Mouse (Mus musculus) layer of hippocampus, postnatal 10 days (tissue): Measurements from ENCODE around the gene Hcfc1. TPM values are rescaled to one million over a fixed set of nuclear protein-coding genes. Genes with fewer than 3 reads are reported as not detected.

Experiments used
- DNase-seq, 2 experiments: peaks; one replicate each; pipeline ENCODE4 v3.0.0; 2021; ENCODE audit warnings: low spot score in 2 of 2
- total RNA-seq, 2 experiments: library from RNA; stranded (reverse); gene quantifications; 2 replicates each; pipeline ENCODE4 v1.2.3; 2021

Gene Hcfc1
- total RNA-seq, 2 experiments from 2014 or later, result 72.9 to 77.8 TPM

DNA sequence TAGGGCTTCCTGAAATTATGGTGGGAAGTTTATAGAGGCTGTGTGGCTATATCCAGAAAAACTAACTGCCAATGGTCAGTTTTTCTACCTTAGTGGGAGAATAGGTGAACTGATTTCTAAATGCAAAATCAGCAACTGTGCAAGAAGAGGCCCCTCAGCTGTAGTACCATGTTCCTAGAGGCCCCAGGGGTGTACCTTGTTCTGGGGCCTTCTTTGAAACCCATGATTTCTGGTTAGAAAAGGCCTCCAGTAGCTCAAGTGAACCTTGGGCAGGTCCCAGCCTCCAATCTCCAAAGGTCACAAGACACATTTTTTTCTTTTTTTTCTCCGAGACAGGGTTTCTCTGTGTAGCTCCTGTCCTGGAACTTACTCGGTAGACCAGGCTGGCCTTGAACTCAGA lies 23.9 kb downstream of the Hcfc1 start:
- no peak for DNase-seq

DNA sequence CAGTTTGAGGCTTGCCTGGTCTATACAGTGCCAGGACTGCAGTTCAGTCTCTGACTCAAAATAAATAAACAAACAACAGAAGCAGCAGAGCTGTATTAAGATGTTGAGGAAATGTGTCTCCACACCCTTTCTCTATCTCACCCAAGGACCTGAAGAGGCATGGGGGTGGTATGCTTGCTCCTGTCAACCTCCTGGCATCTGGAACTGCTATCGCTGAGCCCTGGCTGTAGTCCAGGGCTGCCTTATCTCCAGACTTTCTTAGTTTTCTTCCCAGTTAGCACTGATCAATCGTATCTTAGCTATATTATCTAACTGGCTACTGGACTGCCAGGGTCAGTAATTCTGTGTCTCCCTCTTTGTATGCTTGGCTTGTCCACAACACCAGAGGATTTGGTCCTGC lies 24.3 kb downstream of the Hcfc1 start:
- no peak for DNase-seq

DNA sequence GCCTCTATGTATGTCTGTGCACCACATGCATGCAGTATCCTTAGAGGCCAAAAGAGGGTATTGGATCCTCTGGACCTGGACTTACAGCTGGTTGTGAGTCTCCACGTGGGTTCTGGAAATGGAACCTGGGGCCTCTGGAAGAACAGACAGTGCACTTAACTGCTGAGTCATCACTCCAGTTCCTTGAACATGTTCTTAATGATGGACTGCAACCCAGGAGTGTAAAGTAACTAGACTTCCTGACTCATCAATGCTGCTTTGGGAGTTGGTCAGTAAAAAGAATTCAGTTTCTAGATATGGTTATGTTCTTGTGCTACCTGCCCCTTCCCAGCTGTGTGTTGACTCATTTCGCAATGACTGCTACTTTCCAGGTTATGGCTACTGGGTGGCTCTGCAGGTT lies 34.3 kb downstream of the Hcfc1 start:
- no peak for DNase-seq

DNA sequence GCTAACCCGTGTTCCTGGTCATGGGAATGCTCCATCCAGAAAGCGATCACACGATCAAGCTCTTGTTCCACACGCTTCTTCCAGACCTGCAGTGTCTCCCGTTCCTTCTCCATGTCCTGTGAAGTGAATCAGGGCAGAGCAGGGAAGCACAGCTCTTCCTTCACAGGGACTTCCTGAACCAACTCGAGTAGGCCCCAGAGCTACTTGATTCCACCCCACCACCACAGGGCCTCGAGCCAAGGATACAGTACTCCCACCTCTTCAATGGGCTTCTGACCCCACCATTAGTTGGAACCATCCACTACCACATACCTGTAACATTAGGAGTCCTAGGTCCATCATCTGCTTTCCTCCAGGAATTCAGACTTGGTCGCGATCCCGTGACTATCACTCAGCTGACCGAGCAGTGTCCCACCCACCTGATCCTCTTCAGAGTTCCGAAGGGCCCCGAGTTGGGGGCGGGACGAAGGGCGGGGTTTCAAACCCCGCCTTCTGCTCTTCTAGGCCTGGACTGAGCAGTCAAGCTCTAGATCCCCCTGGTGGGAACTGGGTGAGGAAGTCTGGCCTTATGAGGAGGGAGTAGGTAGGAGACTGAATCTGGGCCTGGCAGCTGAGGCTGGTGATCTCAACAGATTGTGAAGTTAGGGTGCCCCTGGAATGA lies 35.6 kb downstream of the Hcfc1 start, which contains the start of gene Renbp:
Gene Renbp (minus strand): TSS at position 449 of the 661 bp plus-strand sequence.
- DNase-seq, result no peak

DNA sequence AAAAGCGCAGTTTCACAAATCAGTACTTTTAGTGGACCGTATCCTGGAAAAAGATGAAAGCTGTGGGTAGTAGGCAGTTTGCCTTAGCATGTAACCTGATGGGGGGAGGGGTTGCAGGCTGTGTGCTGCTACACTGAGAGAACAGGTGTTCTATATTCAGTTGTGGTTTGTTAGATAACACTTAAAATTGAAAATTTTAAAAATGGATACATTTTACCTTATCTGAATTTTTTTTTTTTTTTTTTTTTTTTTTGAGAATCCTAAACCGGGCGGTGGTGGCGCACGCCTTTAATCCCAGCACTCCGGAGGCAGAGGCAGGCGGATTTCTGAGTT lies 43.6 kb downstream of the Hcfc1 start:
- DNase-seq, result no peak

DNA sequence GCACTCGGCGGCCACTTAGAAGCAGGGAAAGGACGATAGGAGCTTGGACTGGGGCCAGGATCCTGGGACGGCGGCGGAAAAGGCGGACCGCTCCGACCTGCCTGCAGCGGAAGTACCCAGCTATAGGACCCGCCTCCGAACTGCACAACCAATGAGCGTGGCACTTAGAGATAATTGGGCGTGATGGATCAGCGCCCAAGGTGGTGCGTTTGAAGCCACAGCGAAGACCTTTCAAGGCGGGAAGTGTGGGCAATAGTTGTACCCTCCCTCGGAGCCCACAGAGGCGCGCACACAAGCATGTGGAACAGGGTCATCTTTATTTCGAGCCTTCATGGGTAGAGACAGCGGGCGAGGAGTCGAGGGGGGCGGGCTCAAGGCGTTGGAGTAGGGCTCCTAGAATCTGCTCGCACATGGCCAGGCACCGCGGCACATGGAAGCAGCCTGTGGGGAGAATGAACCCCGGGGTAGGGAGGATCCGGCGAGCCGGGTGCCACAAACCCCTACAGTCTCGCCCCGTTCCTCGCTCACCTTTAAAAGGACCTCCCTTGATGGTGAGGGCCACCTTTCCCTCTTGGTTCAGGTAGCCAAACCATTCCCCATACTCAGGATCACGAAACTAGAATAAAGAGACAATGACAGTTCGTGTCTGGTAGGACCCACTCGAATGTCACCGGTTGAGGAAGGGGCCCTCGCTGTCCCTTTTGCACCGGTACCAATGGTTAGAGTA lies 44.2 kb downstream of the Hcfc1 start, which contains the start of the genes Arhgap4 and Naa10:
Gene Arhgap4 (minus strand): TSS at position 48 of the 727 bp plus-strand sequence.
Gene Naa10 (minus strand): TSS at position 122 of the 727 bp plus-strand sequence.
- peak; percentile 81 to 87 for DNase-seq

DNA sequence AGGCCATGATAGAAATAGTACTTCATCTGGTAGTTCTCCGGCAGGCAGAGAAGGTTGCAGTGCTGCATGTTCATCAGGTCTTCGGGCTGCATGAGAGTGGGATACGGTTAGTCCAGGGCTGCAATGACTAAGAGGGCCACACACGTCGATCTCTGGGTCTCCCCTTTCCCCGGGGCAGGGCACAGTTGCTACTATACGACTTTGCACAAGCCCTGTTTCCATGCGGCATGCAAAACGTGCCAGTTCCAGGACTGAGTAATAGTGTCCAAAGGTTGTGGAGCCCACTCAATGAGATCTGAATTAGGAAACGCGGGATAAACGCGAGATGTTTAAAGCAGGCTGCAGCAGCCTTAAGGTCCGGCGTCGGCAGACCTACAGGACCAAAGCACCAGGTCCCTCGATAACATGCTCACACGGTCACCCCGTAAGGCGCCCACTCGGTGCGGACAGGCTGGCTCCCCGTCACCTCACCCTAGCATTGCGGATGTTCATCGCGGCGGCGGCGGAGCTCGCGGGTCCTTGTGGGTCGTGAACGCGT lies 44.8 kb downstream of the Hcfc1 start:
- DNase-seq, result peak in 1 of 2 experiments; percentile 17

DNA sequence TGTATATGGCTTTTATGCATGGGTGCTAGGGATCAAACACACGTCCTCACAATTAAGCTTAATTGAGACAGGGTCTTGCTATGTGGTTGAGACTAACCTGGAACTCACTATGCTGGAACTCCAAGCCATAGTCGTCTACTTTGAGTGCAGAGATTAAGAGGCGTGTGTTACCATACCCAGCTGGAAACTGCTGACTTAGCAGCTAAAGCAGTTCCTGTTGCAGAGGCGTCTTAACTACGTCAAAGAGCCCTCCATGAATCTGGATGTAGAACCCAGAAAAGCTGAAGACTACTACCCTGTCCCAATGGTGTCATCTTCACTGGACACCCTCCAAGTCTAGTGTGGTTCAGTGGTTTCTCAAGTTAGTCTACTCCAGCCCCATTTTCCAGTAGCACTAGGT lies 47.5 kb downstream of the Hcfc1 start:
- no peak for DNase-seq

DNA sequence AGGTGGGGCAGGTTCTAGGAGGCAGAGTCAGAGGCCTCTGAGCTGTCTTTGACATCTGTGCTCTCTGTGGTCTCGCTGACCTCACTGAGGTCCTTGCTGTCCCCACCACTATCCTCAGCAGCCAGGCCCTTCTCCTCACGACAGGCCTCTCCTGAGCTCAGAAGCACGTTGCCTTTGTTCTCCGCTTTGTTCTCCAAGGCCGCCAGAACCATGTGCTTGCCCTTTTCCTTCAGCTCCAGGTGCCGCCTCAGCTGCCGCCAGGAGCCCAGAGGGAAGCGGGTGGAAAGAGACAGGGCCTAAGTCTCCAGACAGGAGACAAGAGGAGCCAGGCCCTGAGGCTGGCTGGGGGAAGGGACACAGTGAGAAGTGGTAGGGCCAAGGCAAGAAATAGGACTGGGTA lies 49.2 kb downstream of the Hcfc1 start:
- no peak for DNase-seq

DNA sequence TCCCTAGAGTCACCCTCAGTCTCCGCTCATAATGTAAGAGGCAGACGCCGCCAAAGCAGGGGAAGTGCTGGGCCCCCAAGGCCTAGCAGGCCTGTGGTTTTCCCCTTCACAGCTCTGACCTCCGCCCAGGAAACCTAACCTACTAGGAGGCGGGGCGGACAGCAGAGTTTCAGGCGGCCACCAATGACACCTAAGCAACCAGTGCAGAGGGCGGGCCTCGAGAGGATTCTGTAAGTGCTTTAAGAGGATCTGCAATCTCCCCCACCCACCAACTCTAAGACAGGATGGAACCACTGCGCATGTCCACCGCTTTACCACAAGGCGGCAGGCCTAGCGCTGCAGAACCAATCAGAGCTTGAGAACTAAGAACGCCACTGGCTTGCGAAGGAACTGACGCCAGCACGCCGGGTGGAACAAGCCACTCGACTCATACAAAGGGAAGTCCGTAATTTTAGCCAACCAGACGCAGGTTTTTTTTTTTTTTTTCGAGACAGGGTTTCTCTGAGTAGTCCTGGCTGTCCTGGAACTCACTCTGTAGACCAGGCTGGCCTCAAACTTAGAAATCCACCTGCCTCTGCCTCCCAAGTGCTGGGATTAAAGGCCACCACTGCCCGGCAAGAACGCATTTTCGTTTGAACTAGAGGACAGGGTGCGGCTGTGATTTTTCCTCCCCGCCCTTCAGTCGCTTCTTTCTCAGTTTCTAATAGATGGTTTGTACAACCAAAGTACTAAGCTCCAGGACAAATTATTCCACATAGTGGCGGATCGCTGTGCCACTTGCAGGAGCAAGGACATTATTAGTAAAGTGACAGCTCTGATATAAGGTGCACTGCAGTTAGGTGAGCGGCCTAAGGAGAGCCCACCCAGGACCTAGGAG lies 51.1 kb downstream of the Hcfc1 start:
- DNase-seq, result peak; percentile 75 to 80

DNA sequence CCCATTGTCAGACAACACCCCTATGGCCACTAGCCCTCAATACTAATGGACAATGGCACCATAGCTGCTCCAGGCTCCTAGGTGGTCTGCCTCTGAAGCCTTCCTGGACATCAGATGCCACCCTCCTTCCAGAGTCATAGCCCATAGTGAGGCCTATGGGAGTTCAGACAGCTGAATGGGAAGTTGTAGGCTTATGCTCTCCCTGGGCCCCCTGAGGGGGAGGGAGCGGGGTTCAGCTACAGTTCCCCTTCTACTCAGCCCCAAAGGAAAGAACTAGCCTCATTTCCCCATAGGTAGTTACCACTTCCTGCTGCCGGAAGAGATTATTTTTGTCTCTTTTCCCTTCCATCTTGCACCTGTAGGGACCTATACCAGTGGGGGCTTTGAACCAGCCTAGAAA lies 54.6 kb downstream of the Hcfc1 start:
- DNase-seq, result no peak

DNA sequence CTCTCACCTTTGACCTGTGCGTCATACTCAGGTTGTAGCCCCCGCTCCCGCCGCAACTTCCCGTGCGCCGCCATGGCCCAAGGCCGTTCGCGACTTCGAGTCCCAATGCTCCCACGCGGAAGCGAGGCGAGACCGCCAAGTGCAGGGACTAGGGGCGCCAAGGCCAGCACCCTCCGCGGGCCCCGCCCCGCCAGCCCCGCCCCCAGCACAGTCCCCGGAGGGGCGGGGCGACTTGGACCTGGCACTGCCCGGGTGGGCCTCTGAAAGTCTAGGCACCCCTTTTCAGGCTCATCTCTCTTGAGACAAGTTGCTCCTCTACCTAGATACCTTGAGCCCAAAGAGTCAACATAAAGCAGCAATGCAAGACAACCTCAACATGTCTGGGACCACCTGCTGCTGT lies 55.0 kb downstream of the Hcfc1 start:
- no peak for DNase-seq

DNA sequence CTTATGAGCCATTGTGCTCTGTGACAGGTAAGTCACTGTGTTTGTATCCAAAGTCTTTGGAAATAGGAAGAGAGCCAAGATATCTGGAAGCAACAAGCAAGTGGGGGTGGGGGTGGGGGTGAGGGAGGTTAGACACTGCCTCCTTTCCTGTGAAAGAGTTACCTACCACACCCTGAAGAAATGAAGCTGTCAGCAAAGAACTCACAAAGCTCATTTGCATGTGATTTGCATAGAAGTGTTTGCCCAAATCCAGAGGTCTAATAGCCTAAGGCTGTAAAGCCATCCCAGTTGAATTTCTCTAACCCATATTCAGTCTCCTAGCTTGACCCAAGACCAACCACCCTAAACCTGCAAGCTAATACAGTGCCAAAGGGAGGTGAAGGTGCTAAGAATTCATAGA lies 55.7 kb downstream of the Hcfc1 start:
- no peak for DNase-seq

DNA sequence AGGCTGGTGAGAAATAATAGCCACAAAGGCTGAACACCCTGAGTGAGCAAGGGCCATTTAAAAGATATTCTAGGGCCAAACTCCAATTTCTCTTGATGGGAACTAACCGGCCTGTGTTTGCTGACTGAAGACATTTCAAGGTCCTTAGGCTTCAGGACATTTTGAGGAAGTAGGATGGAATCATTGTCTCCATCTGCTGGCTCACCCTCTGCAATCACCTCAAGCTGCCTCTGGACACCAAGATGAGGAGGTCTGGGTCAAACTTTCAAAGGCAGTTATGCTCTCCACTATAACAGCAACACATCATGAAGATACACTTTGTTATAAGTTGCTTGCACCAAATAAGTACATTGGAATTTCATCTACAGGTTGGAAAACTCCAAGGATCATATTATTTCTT lies 56.1 kb downstream of the Hcfc1 start:
- DNase-seq, result no peak

DNA sequence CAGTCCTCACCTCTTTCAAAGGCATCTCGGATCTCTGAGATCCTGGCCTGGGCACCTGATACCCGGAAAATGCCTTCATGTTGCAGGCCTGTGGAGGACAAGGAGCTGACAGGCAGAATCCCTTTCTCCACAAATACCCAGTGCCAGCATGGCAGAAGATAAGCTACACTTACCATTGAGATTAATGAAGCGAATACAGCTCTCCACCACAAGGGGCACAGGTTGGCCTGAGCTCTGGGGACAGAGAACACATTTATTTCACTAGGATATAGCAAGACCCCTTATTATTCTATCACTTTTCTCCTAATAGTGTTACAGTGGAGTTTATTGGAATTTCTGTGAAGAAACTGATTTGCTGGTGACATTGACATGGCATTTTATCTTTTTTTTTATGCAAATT lies 68.2 kb downstream of the Hcfc1 start:
- no peak for DNase-seq

DNA sequence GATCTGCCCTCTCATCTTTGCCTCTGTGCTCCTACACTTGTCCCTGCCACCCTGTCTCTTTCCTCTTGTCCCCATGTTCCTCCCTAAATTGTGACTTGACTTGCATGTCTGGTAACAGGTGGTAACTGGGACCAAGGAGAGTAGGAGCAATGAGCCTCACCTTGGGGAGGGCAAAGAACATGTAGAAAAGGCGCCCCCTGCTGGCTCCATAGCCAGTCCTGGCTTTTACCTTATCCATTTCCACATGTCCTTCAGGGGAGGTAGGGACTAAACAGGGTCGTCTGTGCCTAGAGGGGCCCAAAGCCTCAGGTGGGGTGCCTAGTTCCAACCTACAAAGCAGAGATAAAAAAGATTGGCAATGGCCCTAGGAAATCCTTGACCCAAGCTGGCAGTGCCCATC lies 70.4 kb downstream of the Hcfc1 start, which contains the start of gene L1cam:
Gene L1cam (minus strand): TSS at position 387 of the 400 bp plus-strand sequence.
- DNase-seq, result peak; percentile 22 to 53

DNA sequence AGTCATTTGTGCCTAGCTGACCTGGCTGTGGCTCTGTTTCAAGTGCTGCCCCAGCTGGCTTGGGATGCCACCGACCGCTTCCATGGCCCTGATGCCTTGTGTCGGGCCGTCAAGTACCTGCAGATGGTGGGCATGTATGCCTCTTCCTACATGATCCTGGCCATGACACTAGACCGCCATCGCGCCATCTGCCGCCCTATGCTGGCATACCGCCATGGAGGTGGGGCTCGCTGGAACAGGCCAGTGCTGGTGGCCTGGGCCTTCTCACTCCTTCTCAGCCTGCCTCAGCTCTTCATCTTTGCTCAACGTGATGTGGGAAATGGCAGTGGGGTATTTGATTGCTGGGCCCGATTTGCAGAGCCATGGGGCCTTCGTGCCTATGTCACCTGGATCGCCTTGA lies 73.3 kb downstream of the Hcfc1 start:
- DNase-seq, result no peak
